Comparison of ENCODE assay signal across 10 mouse cellular contexts in the genomic region with DNA sequence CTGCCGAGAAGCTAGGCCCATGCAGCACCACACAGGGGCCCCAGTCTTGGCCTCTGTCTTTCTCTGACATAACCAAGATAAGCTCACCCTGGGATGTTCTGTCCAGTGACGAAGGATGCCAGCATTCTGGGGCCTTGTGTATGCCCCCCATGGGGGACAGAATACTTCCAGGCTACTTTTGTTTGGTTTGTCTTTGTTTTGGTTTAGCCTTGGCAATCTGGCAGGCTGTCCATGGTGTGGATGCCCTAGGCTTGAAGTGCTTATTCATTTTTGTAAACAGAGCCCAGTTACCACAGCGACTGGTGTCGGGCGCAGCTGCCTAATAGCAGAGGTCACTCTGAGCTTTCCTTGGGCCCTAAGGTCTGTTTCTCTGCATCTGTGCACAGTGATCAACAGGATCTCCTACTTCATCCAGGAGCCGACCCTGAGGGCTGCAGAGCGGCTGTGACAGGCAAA. TPM values are rescaled to one million over a fixed set of nuclear protein-coding genes. Genes with fewer than 3 reads are reported as not detected.
DNase-seq lines count a peak whose midpoint lies in the region; ATAC-seq and TF ChIP-seq lines count a peak whose summit lies in the region.
"Had no signal": no experiment of that assay in that cellular context is flagged by ENCODE, and none has a peak within 500 bp of the region (broad histone marks: within the 10 kb centered on the region; RNA-seq: fewer than 3 reads in every experiment).

No protein-coding gene starts in this region.

- H3K36me3 ChIP-seq in lung, postnatal 0 days (ENCODE audit: insufficient read depth, low read length) = no peaks in the 10 kb centered on the region
- H3K36me3 ChIP-seq: limb, embryonic 13.5 days had no signal

- no peak for TF ChIP-seq CTCF in brain, embryonic 14.5 days (IDR thresholded peaks at IDR 0.05; ENCODE audit: borderline replicate concordance, extremely low read depth, insufficient read depth, insufficient read length)
- no peak for TF ChIP-seq CTCF in lung, postnatal 0 days (IDR thresholded peaks at IDR 0.05)

- peak overlapping the region; percentile 26; the same call in 1 of the 2 replicates for H3K27ac ChIP-seq in lung, postnatal 0 days (ENCODE audit: low read length)
- H3K27ac ChIP-seq: limb, embryonic 13.5 days had no signal

- no peak overlapping the region for H3K4me3 ChIP-seq in lung, postnatal 0 days (ENCODE audit: low read depth, low read length)
- H3K4me3 ChIP-seq: limb, embryonic 13.5 days had no signal

- no peaks in the 10 kb centered on the region for H3K9me3 ChIP-seq in lung, postnatal 0 days (ENCODE audit: low read length)
- H3K9me3 ChIP-seq: limb, embryonic 13.5 days had no signal

- intact Hi-C loops in heart, postnatal 25 days (cut with DNase I) = loop anchor here (5.0 kb wide), 1 partner anchor 49 kb away; a partner anchor contains a TSS

- 36% methylated on average over 7 of the region's 7 CpGs for WGBS in lung, postnatal 0 days

- TF ChIP-seq EP300 in lung, postnatal 0 days (IDR thresholded peaks at IDR 0.05) = no peak

- no peak overlapping the region for H3K4me2 ChIP-seq in lung, postnatal 0 days (replicated peaks; ENCODE audit: low read depth, low read length)
- H3K4me2 ChIP-seq: limb, embryonic 13.5 days had no signal

- peaks cover 30% of the 10 kb centered on the region for H3K4me1 ChIP-seq in lung, postnatal 0 days (ENCODE audit: insufficient read depth, low read depth, low read length)

- ATAC-seq in lung, postnatal 0 days = peak; percentile 70
- ATAC-seq: forebrain, postnatal 0 days had no signal

- no peak overlapping the region for H3K9ac ChIP-seq in lung, postnatal 0 days (replicated peaks; ENCODE audit: low read depth)
- H3K9ac ChIP-seq: forebrain, postnatal 0 days; limb, embryonic 13.5 days had no signal

- TF ChIP-seq POLR2A in brain, embryonic 14.5 days (IDR thresholded peaks at IDR 0.05; ENCODE audit: borderline replicate concordance, extremely low read depth, insufficient read depth, insufficient read length, poor library complexity, severe bottlenecking) = no peak

- H3K27me3 ChIP-seq in lung, postnatal 0 days (replicated peaks; ENCODE audit: insufficient read depth, low read length) = no peaks in the 10 kb centered on the region

- DNase-seq in embryo, embryonic 10 days (ENCODE audit: low spot score) = peak; percentile 52
- no peak for DNase-seq in embryo, embryonic 9.5 days (ENCODE audit: extremely low spot score)
- DNase-seq in brain, embryonic 14.5 days (ENCODE audit: low read depth) = peak; percentile 34
- DNase-seq in heart, postnatal 25 days (ENCODE audit: low spot score) = peak; percentile 61
- no peak for DNase-seq in lung, postnatal 0 days (ENCODE audit: low spot score)
- DNase-seq in frontal cortex, adult 2 months (ENCODE audit: extremely low spot score in 1 of 2, low spot score in 1 of 2) = no peak
- DNase-seq in cerebellum, postnatal 10 days = no peak
- no peak for DNase-seq in left cerebral cortex, adult 9 months (ENCODE audit: low spot score in 2 of 2)
- DNase-seq: forebrain, postnatal 0 days had no signal

RNA-seq across cellular contexts. Expression of a gene that starts 51.4 kb away (rescaled TPM):
- polyA plus RNA-seq in brain, embryonic 14.5 days (2012; rRNA removed) = 2.4 and 5.2 TPM in 2 replicates
- total RNA-seq in heart, postnatal 25 days (2021) = 10 to 100 TPM; 42.9 to 50.8 TPM
- 21.4 and 21.5 TPM in 2 replicates for polyA plus RNA-seq in lung, postnatal 0 days (2015; fragmentation: Nextera tagmentation; extraction: Ambion mirVana)
- polyA plus RNA-seq in frontal cortex, adult 2 months (2012; rRNA removed) = 4.6 and 6.8 TPM in 2 replicates

Comparison
In these comparisons a context has a peak if more than half of its experiments do, and no peak if none do; other contexts are left out.
1. DNase-seq: peak in embryo, embryonic 10 days (single experiment), brain, embryonic 14.5 days (single experiment) and heart, postnatal 25 days (single experiment); none in embryo, embryonic 9.5 days (single experiment), lung, postnatal 0 days (single experiment), frontal cortex, adult 2 months (0 of 2), cerebellum, postnatal 10 days (0 of 2) and left cerebral cortex, adult 9 months (0 of 2).